Mouse (Mus musculus) spleen, postnatal 4 days (tissue): ENCODE results near the gene Ier3.

Experiments used
- DNase-seq, 2 experiments: peaks; one replicate each; pipeline ENCODE4 v3.0.0; 2022; ENCODE audit warnings: low spot score in 2 of 2

Gene Ier3

DNA sequence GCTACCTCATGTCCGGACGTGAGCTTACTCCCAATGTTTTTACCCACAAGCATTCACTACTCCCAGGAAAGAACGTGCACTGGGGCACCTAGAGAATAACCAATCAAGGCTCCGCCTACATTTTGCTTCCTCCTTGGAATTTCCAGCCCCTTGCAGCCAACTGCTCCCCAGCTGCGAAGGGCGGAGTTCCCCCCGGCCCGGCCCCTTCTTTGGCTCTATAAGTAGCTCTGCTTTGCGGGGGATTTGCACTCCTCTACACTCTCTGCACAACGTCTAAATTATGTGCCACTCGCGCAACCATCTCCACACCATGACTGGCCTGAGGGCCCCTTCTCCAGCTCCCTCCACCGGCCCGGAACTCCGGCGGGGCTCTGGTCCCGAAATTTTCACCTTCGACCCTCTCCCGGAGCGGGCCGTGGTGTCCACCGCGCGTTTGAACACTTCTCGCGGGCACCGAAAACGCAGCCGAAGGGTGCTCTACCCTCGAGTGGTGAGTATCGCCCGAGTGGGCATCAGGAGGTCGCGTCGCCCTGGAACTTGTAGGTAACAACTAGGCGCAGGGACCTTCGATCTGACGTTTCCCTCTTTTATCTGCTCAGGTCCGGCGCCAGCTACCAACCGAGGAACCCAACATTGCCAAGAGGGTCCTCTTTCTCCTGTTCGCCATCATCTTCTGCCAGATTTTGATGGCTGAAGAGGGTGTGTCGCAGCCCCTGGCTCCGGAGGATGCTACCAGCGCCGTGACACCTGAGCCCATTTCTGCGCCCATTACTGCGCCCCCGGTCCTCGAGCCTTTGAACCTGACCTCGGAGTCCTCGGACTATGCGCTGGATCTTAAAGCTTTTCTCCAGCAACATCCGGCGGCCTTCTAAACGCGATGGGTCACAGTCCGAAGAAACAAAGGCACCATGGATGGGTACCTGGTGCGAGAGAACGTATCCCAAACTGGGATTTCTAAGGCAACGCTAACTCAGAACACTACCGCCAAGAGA, at the start of gene Ier3:
Gene Ier3, plus strand, starts transcription at position 246 of the 992 bp plus-strand sequence.
- DNase-seq, result peak; percentile 76 to 85

DNA sequence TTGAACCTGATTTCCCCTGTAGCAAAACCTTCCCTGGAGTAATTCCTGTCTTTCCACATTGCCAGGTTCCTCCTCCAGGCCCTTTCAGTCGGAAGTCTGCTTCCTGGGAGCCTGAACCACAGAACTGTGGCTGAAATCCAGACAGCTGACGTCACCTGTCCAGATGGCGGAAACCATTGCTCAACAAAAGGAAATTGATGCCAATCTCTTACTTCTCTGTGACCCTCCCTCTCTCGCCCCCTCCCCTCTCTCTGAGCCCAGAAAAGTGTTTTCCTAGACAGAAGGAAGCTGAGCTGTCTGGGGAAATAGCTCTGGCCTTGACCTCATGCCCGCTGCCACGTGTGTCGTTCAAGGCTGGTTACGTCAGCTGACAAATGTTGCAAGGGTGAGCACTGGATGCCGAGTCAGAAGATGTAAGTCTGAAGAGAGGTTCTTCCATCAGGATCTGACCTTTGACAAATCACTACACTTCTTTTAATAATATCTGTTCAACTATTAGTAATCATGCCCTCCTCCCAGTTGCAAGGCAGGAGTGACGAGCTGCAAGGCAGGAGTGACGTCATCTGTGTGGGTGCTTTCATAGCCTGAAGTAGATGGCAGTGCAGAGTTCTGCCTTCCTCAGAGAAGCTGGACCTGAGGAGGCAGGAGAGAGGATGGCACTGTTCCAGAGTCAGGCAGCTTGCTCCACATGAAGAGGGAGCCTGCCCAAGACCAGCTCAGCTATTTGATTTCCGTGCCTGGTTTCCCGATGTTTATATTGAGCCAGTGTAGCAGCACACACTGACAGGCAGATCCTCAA, 44.5 kb upstream of the Ier3 start:
- DNase-seq, result no peak

DNA sequence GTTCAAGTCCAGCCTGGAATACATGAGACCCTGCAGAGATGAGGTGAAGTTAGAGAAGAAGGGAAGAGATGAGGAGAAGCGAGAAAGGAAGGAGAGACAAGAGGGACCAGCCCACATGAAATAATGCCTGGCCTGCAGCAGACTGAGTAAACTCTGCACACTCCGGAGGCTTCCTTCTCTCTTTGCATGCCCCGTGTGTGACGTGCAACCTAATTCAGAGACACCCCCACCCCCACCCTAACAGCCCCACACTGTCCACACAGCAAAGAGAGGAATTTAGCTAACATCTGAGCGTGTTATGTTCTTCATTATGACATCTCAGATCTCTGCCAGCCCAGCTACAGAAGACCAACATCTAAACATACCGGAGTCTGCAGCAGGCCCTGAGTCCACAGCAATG, 42.5 kb upstream of the Ier3 start:
- no peak for DNase-seq

DNA sequence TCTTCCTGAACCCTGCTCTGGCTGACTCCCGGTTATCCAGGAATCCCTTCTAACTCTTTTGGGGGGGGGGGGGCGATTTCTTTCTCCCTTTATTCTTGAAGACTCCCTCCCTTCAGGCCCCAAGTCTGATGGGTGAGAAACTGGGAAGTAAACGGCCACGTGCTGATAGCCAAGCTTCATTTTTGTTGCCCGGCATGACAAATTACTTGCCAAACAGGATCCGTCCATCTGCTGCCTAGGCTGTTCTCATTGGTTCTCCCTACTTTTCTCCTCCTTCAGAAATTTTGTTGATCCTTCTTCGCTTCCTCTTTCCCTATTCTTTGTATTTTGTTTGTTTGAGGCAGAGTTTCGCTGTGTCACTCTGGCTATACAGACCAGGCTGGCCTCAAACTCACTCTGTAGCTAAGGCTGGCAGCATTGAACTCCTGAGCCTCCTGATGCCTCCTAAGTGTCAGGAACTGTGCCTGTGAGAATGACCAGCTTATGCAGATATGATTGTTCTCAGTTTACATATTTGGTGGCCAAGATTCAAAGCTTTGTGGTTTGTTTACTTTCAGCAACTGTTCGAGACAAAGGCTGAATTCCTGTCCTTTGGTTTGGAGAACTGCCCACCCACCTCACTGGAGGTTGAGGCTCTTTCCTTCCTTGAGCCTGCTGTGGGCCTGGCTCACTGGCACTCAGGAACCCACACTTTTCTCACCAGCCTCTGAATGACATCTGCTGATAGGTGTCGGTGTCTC, 41.8 kb upstream of the Ier3 start:
- no peak for DNase-seq

DNA sequence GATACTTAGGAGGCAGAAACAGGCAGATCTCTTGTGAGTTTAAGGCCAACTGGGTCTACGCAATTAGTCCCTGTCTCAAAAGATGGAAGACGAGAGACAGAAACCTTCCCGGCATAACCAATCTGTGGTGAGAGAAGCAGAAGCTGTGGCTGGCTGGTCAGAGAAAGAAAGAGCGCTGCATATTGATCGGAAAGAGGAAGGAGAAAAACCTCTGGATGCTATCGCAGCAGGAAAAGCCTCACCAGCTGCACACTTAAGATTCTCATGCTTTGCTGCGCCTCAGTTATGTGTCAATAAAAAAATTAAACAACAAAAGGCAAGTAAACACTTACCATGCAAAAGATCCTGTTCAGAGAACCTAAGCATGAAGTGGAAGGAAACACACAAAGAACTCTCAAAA, 41.1 kb upstream of the Ier3 start:
- DNase-seq, result no peak

DNA sequence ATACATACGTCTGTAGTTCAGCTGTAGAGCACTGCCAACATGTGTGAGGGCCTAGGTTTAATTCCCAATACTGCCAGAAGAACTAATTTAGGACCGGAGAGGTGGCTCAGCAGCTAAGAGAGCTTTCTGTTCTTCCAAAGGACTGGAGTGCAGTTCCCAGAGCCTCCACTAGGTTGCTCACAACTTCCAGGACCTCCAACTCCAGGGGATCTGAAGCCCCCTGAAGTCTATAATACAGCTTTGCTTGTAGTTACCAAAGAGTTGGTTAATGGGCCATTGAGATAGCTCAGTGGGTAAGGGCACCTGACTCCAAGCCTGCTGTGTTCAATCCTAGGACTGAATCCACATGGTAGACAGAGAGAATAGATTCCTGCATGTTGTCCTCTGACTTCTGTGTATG, 39.1 kb upstream of the Ier3 start:
- DNase-seq, result peak; percentile 34 to 69

DNA sequence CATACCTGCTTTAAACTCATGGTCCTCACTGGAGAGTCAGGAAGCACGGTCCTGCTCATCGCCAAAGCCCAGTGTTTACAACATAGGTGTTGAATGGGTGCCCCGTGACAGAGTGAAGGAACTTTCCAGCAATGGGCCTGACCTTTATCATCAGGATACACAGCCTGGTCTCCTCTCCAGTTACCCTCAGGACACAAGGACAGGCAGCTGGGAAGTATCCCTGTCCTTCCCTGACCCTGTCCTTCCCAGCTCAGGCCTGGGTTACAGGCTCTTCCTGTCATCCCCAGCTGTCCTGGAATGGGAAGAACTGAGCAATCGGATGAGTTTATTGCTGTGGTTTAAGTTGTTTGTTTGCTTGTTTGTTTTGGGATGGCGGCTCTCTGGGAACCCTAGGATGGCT, 38.6 kb upstream of the Ier3 start:
- DNase-seq, result no peak

DNA sequence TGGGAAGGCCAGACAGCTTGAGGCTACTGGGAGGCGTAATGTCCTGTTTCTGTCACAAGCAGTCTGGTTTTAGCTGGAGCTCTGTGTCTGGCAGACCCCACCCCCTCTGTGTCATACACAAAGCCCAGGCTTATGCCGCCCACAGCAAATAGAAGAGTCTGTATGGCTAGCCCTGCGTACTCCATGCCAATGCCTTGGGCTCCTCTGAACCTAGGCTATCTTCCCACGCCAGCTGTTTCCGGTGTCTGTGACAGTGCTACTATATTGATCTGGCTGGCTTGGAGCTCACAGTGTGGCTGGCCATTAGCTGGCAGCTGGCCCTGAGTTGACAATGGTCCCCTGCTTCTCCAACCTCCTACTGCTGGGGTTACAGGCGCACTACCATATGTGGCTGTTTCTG, 37.5 kb upstream of the Ier3 start:
- peak in 1 of 2 experiments; percentile 20 for DNase-seq

DNA sequence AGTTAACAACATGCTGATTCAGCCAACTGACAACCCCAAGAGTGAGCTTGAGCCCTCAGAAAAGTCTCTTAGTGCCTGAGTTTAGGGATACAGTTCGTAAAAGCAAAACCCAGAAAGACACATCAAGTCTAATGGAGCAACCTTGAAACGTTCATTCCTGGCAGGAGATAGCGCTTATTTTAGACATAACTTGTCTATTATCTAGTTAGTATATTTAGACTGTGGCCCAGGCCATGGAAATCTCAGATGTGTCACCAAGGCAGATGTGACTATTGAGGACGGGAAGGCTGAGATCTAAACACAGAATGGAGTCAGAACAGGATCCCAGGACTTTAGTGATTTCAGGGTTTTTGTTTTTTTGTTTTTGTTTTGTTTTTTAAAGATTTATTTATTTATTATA, 36.3 kb upstream of the Ier3 start:
- no peak for DNase-seq

DNA sequence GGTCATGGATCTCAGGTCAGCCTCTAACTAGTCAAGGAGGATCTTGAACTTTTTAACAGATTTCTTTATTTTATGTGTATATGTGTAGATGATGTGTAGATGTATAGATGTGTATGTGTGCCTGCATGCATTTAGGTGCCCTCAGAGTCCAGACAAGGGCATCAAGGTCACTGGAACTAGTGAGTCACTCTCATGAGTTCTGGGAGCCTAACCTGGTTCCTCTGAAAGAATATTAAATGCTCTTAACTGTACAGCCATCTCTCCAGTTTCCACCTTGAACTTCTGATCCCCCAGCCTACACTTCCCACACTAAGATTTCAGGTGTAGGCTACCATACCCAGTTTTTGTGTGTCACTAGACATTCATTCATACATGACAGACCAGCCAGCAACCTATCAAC, 34.0 kb upstream of the Ier3 start:
- no peak for DNase-seq

DNA sequence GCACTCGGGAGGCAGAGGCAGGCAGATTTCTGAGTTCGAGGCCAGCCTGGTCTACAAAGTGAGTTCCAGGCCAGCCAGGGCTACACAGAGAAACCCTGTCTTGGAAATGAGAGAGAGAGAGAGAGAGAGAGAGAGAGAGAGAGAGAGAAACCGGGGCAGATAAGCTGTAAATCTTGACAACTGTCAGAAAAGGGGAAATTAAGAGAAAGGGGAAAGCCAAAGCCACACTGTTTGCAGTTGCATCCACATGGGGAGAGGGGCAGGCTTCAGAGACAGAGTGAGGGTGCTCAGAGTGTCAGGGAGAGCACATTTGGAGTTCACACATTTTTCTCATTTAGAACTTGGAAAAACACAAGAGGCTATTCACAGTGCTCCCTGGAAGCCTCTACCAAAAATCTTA, 33.5 kb upstream of the Ier3 start:
- no peak for DNase-seq

DNA sequence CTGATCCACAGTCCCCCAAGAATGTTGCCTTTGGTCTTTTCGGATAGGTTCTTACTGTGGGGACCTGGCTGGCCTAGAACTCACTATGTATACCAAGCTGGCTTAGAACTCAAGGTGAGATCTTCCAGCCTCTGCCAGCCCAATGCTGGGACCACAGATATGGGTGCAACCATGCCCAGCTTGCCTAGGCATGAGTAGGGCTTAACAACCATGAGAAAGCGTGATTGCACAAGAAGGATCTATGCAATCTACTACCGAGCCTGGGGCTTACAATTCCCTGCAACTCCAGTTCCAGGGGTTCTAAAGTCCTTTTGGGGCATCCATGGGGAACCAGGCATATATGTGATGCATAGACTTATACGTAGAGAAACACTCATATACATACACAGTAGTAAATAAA, 30.6 kb upstream of the Ier3 start:
- no peak for DNase-seq

DNA sequence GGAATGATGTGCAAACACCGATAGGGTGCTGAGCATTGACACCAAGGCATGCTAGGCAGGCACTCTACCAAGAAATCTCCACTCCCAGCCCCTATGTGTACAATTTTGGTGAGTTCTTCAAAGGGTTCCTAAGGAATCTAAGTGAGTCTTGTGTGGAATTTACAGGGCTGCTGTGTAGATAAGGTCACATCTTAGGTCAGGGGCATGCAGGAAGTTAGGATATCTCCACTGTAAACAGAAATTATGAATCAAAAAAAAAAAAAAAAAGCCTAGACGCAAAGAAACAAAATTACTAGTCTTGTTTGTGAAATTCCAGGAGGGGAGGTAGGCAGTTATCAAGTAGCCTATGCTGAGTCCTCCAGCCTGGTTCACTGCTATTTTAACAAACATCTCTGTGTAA, 28.6 kb upstream of the Ier3 start:
- no peak for DNase-seq

DNA sequence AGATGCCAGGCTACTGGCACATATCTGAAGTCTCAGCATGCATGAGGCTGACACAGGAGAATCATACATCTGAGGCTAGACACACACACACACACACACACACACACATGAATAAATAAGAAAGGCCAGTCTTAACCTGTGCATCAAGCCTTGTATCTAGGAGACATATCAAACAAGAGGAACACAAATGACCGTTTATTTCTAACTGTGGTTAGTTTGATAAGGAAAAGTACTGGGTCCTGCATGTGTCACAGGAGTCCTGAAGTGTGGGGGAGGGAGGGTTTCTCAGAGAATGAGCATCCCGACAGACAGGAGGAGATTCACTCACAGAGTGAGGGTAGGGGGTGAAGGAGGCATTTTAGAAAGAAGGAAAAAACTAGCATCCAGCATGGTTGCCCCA, 26.4 kb upstream of the Ier3 start:
- no peak for DNase-seq

DNA sequence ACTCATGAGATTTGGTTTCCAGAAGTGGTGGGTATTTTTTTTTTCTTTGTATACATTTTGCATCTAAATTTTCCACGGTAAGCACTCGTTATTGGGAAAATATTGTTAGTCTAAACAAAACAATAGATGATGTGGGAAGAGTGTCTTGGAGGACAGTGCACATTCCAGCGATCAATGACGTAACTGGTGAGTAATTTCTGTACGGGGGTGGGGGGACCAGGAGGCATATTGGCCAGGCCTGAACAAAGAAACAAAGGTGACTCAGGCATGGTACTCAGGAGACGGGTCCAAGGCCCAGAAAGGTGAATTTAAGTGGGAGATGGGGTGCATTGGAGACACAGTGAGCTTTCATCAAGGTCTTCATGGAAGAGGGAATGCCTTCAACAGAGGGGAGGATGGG, 25.8 kb upstream of the Ier3 start:
- no peak for DNase-seq

DNA sequence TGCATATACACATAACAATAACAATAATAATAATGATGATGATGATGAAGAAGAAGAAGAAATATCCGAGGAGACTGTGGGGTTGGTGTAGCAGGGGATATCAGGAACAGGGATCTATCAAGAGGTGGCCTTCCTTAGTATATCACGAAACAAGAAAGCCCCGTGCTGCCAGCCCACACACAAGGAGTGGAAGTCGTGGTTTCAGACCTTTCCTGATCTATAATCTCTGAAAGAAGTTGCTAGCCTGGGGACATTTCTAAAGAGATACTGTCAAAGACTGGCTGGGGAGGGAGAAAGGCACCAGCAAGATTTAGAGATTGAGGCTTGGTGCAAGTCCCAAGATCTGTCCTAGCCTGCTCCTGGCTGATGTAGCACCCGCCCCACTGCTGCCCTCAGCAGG, 24.6 kb upstream of the Ier3 start:
- no peak for DNase-seq

DNA sequence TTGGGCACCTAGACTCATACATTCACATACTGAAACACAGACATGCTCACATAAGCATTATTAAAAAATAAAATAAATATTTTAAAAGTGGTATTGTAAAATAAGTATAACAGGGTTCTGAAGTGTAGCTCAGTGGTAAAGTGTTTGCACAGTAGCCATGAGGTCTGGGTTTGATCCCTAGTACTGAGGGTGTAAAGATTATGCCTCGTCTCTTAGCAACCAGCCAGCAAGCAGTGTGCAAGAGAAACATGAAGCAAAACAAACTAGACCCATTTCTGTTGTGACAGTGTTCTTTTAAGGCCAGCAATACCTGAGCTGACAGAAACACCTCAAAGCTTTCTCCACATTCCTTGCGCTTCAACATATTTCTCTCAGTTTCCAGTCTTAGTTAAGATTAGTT, 20.6 kb upstream of the Ier3 start:
- no peak for DNase-seq

DNA sequence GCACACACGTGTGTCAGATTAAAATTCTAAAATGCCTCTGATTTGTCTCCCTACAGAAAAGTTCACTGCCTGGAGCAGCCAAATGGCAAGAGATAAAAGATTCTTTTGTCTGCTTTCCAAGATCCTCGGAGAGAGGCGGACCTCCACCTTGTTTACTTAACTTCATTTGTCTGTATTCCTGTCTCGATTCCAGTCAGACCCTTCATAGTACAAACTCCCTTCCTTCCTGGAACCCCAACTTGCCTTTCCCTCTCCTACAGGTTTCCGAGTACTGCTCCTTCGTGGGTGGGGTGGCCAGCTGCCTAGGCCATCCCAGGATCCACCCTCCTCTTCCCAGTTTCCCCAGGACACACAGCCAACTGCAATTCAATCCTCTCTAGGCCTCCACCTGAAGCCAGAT, 18.5 kb upstream of the Ier3 start:
- no peak for DNase-seq

DNA sequence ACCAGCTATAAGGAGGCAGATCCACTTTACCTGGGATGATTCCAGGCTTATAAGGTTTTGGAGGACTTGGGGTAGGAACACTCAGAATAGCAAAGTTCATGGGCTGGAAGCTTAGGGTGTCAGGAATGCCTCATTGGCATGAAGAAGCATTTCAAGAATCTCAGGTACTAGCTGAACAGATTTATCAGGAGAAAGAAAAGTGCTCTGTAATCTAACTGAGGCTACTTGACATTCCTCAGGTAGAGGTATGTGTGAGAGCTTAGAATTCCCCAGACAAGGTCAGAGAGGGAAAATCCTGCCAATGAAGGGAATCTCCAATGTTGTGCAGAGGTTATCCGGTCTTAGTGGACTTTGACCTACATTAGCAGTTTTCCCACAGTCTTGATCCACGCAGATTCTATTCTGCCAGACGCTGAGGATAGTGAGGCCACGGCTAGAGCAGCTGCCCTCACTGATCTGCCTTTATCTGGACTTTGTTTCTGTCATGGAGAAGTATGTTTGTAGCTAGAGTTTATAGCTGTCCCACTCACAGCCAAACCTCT, 17.6 kb upstream of the Ier3 start:
- no peak for DNase-seq

DNA sequence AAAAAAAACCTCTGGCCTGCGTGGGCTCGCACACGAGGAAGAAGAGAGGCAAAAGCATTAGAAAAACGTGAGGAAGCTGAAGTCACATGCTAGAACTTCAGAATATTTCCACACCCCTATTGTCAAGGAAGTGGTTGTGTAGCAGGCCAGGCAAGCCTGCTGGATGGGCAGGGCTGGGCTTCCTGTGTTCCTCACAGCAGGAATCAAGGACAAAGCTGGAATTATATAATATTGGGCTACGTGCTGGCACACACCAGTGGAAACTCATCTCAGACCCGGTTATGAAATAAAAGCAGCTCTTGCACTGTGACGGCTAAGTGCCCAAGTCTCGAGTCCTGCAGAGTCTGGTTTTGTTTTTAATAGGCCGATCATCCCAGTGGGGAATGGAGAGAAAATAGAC, 13.4 kb upstream of the Ier3 start:
- no peak for DNase-seq

DNA sequence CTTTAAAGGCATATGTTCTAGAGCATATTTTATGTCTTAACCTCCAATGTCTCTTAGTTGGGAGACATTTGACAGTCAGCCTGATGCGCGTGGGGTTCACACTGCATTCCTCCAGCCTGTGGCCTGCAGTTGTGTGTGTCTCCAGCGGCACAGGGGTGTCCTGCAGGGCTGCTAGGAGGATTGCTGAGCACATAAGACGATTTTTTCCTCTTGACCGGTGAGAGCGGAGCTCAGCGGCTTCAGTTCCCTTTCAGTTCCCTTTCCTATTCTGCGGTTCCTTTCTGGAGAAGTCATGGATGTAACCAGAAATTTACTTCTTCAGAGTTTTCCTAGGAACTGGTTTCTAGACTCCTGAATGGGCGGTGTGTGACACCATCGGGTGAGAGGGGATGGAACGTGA, 12.1 kb upstream of the Ier3 start:
- no peak for DNase-seq
